Comparison of ENCODE assay signal across 35 mouse cellular contexts in genomic region chr5:34330136-34330535, GRCm38 (mm10). TPM values are rescaled to one million over a fixed set of nuclear protein-coding genes. Genes with fewer than 3 reads are reported as not detected.
"Had no signal": no experiment of that assay in that cellular context is flagged by ENCODE, and none has a peak within 500 bp of the region (broad histone marks: within the 10 kb centered on the region; RNA-seq: fewer than 3 reads in every experiment).

No protein-coding gene starts in this region.

- ATAC-seq: liver, embryonic 12.5 days; liver, postnatal 0 days; lung, postnatal 0 days; midbrain, embryonic 13.5 days; midbrain, embryonic 15.5 days; midbrain, embryonic 16.5 days had no signal

- H3K36me3 ChIP-seq: limb, embryonic 10.5 days; limb, embryonic 12.5 days; limb, embryonic 13.5 days; limb, embryonic 15.5 days; liver, embryonic 15.5 days; lung, embryonic 15.5 days; midbrain, embryonic 12.5 days; midbrain, embryonic 13.5 days; midbrain, embryonic 15.5 days had no signal

- H3K27me3 ChIP-seq: lung, embryonic 15.5 days; midbrain, embryonic 12.5 days; midbrain, embryonic 13.5 days; midbrain, embryonic 15.5 days had no signal

- H3K9me3 ChIP-seq: limb, embryonic 10.5 days; limb, embryonic 12.5 days; limb, embryonic 15.5 days; liver, embryonic 13.5 days; liver, embryonic 15.5 days; lung, embryonic 15.5 days; midbrain, embryonic 12.5 days; midbrain, embryonic 13.5 days; midbrain, embryonic 15.5 days had no signal

- H3K9ac ChIP-seq: limb, embryonic 12.5 days; limb, embryonic 13.5 days; limb, embryonic 15.5 days; liver, embryonic 12.5 days; liver, embryonic 13.5 days; liver, embryonic 14.5 days; liver, embryonic 15.5 days; liver, postnatal 0 days; lung, embryonic 14.5 days; lung, embryonic 15.5 days; midbrain, embryonic 12.5 days; midbrain, embryonic 13.5 days; midbrain, embryonic 15.5 days had no signal

- H3K4me3 ChIP-seq: limb, embryonic 10.5 days; limb, embryonic 12.5 days; limb, embryonic 13.5 days; limb, embryonic 15.5 days; liver, embryonic 12.5 days; liver, embryonic 13.5 days; liver, embryonic 15.5 days; lung, embryonic 15.5 days; megakaryocyte, embryonic 14.5 days; midbrain, embryonic 10.5 days; midbrain, embryonic 12.5 days; midbrain, embryonic 13.5 days; midbrain, embryonic 15.5 days; myocyte had no signal

- H3K27ac ChIP-seq: limb, embryonic 10.5 days; limb, embryonic 12.5 days; limb, embryonic 13.5 days; limb, embryonic 15.5 days; liver, embryonic 12.5 days; liver, embryonic 13.5 days; liver, embryonic 14.5 days; liver, embryonic 15.5 days; lung, embryonic 15.5 days; macrophage; midbrain, embryonic 10.5 days; midbrain, embryonic 12.5 days; midbrain, embryonic 13.5 days; midbrain, embryonic 15.5 days had no signal

- DNase-seq: left cerebral cortex, postnatal 4 days; liver; liver, embryonic 13.5 days; liver, postnatal 0 days; lung, adult 18-20 months; lung, adult 2 months; lung, embryonic 14.5 days; lung, postnatal 10 days; lung, postnatal 14 days; lung, postnatal 36 days; lung, postnatal 4 days; midbrain, embryonic 14.5 days had no signal

RNA-seq across cellular contexts. Expression of gene Cfap99, which starts 41.7 kb away (rescaled TPM):
- total RNA-seq: liver, adult 2 months; megakaryocyte progenitor cell, adult 5-6 weeks; megakaryocyte-erythroid progenitor cell, adult 5-6 weeks had no signal
- polyA plus RNA-seq: limb, embryonic 10.5 days; limb, embryonic 11.5 days; limb, embryonic 12.5 days; limb, embryonic 13.5 days; limb, embryonic 15.5 days; liver, adult 2 months; liver, embryonic 11.5 days; liver, embryonic 12.5 days; liver, embryonic 13.5 days; liver, embryonic 14.5 days; liver, embryonic 15.5 days; liver, embryonic 16.5 days; liver, postnatal 0 days; lung, embryonic 14.5 days; macrophage; midbrain, embryonic 10.5 days; midbrain, embryonic 12.5 days; midbrain, embryonic 13.5 days; midbrain, embryonic 14.5 days had no signal

RNA-seq across cellular contexts. Expression of gene Zfyve28, which starts 41.9 kb away (rescaled TPM):
- total RNA-seq: liver, adult 2 months; megakaryocyte-erythroid progenitor cell, adult 5-6 weeks had no signal
- polyA plus RNA-seq: liver, embryonic 11.5 days; liver, embryonic 12.5 days had no signal
